Mouse (Mus musculus): ENCODE results near the gene Mthfd1. TPM values are rescaled to one million over a fixed set of nuclear protein-coding genes. Genes with fewer than 3 reads are reported as not detected.

Gene Mthfd1
- polyA plus RNA-seq, 1 experiment from 2014 or later = 52.5 TPM

GRCm38 (mm10) chr12:76328567-76329354 is 73.7 kb downstream of the Mthfd1 start:
- Histone ChIP-seq H3K4me2 (replicated peaks) (no peak overlapping the region), H3K4me3 (no peak overlapping the region), H3K4me1 (0 out of 2 replicates have a peak, but pooled peaks cover 6% of the 10 kb centered on the region), H3K9me3 (no peaks in the 10 kb centered on the region), H3K27me3 (no peaks in the 10 kb centered on the region), H3K36me3 (peaks cover 15% of the 10 kb centered on the region; the same call in 1 of the 2 replicates), H3K9ac (replicated peaks) (no peak overlapping the region), H3K27ac (replicated peaks) (no peak overlapping the region)
- no peak for ATAC-seq (ENCODE audit: low FRiP score, low read depth)
- 93% methylated on average over 6 of the region's 6 CpGs for whole genome bisulfite sequencing

DNA sequence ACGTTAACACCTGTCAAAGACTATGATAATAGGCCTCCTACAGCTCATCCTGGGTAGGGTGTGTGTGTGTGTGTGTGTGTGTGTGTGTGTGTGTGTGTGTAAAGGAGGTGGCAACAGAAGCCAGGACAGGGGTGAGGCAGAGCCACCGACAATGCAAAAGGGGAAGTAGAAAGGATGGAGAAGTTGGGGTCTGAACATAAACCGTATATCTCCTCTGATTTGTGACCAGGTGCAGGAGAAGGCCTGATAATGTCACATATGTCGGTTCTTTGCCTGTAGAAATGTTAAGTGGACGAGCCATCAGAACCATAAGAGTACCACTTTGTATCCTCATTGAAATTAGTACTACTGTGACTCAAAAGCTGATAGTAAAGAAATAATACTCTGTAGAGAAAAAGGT is 78.6 kb downstream of the Mthfd1 start:
- no peaks in the 10 kb centered on the region for H3K4me1 ChIP-seq
- H3K9ac ChIP-seq (replicated peaks) = no peak overlapping the region
- H3K4me2 ChIP-seq (replicated peaks) = no peak overlapping the region
- peaks cover 4% of the 10 kb centered on the region; the same call in 1 of the 2 replicates for H3K36me3 ChIP-seq
- H3K9me3 ChIP-seq = no peaks in the 10 kb centered on the region
- no peak overlapping the region for H3K27ac ChIP-seq (replicated peaks)
- H3K27me3 ChIP-seq = no peaks in the 10 kb centered on the region
- H3K4me3 ChIP-seq = no peak overlapping the region
- ATAC-seq (ENCODE audit: low FRiP score, low read depth) = no peak
- WGBS = 89% methylated on average over 5 of the region's 5 CpGs

GRCm38 (mm10) chr12:76335641-76336040 is 80.5 kb downstream of the Mthfd1 start:
- Histone ChIP-seq H3K4me1 (no peaks in the 10 kb centered on the region), H3K9ac (replicated peaks) (no peak overlapping the region), H3K9me3 (no peaks in the 10 kb centered on the region), H3K36me3 (peaks cover 3% of the 10 kb centered on the region; the same call in 1 of the 2 replicates), H3K4me3 (no peak overlapping the region), H3K27ac (replicated peaks) (no peak overlapping the region), H3K4me2 (replicated peaks) (no peak overlapping the region), H3K27me3 (no peaks in the 10 kb centered on the region)
- no peak for ATAC-seq (ENCODE audit: low FRiP score, low read depth)
- 85% methylated on average over 5 of the region's 5 CpGs for WGBS

GRCm38 (mm10) chr12:76336111-76336965 is 81.2 kb downstream of the Mthfd1 start:
- WGBS = 77% methylated on average over 17 of the region's 17 CpGs
- no peaks in the 10 kb centered on the region for H3K9me3 ChIP-seq
- H3K4me3 ChIP-seq = no peak overlapping the region
- no peaks in the 10 kb centered on the region for H3K27me3 ChIP-seq
- H3K36me3 ChIP-seq = no peaks in the 10 kb centered on the region
- no peak overlapping the region for H3K9ac ChIP-seq (replicated peaks)
- no peaks in the 10 kb centered on the region for H3K4me1 ChIP-seq
- H3K4me2 ChIP-seq (replicated peaks) = no peak overlapping the region
- no peak for ATAC-seq (ENCODE audit: low FRiP score, low read depth)
- H3K27ac ChIP-seq (replicated peaks) = no peak overlapping the region

GRCm38 (mm10) chr12:76341080-76341479 is 86.0 kb downstream of the Mthfd1 start:
- no peak overlapping the region for H3K4me3 ChIP-seq

DNA sequence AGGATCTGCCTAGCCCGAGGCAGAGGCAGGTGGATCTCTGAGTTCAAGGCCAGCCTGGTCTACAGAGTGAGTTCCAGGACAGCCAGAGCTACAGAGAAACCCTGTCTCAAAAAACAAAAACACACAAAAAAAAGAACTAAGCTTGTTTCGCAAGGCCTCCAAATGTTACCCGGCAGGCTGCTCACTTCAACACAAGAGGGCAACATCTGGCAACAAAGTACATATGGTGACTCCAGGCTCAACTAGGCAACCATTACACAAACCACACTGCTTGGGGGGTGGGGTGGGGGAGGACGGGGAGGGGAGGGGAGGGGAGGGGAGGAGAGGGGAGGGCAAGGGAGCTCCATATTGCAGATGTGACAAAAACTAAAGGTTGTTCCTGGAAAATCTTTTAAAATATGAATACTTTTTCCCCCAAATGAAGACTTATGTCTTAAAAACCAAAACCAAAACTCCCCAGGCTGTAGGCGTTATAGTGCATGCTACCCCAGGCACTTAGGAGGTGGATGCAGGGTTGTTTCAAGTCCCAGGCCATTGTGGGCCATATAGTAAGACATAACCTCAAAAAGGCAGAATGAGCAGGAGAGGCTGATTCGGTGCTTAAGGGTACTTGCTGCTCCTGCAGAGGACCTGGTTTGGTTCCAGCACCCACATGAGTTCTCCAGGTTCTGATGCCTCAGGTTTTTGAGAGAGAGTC is 90.8 kb downstream of the Mthfd1 start:
- Histone ChIP-seq H3K27me3 (no peaks in the 10 kb centered on the region), H3K4me1 (no peaks in the 10 kb centered on the region), H3K36me3 (peaks cover 37% of the 10 kb centered on the region), H3K9me3 (no peaks in the 10 kb centered on the region), H3K4me3 (no peak overlapping the region), H3K27ac (replicated peaks) (no peak overlapping the region), H3K9ac (replicated peaks) (no peak overlapping the region), H3K4me2 (replicated peaks) (no peak overlapping the region)
- WGBS = 75% methylated on average over 6 of the region's 6 CpGs
- no peak for ATAC-seq (ENCODE audit: low FRiP score, low read depth)

More at GRCm38 (mm10) chr12:76341080-76341479, 86.0 kb downstream of the Mthfd1 start:
- Histone ChIP-seq H3K27ac (replicated peaks) (no peak overlapping the region), H3K4me2 (replicated peaks) (no peak overlapping the region), H3K36me3 (0 out of 2 replicates have a peak, but pooled peaks cover 11% of the 10 kb centered on the region), H3K9me3 (no peaks in the 10 kb centered on the region), H3K4me1 (no peaks in the 10 kb centered on the region), H3K27me3 (no peaks in the 10 kb centered on the region), H3K9ac (replicated peaks) (no peak overlapping the region)
- ATAC-seq (ENCODE audit: low FRiP score, low read depth) = no peak
- WGBS = 6% methylated on average over 4 of the region's 4 CpGs

GRCm38 (mm10) chr12:76349680-76350220 is 94.7 kb downstream of the Mthfd1 start:
- no peak overlapping the region for H3K4me2 ChIP-seq (replicated peaks)
- ATAC-seq (ENCODE audit: low FRiP score, low read depth) = no peak
- H3K9ac ChIP-seq (replicated peaks) = no peak overlapping the region
- no peaks in the 10 kb centered on the region for H3K9me3 ChIP-seq
- H3K4me1 ChIP-seq = no peaks in the 10 kb centered on the region
- H3K36me3 ChIP-seq = peaks cover 39% of the 10 kb centered on the region
- WGBS = 89% methylated on average over 8 of the region's 8 CpGs
- no peaks in the 10 kb centered on the region for H3K27me3 ChIP-seq
- no peak overlapping the region for H3K27ac ChIP-seq (replicated peaks)
- H3K4me3 ChIP-seq = no peak overlapping the region

- H3K4me2 ChIP-seq (replicated peaks) = no peak overlapping the region
- H3K36me3 ChIP-seq = no peaks in the 10 kb centered on the region; the same call in 1 of the 2 replicates
- H3K27me3 ChIP-seq = no peaks in the 10 kb centered on the region
- WGBS = 46% methylated on average over 1 of the region's 1 CpGs
- H3K4me3 ChIP-seq = no peak overlapping the region
- H3K27ac ChIP-seq (replicated peaks) = no peak overlapping the region
- no peak for ATAC-seq (ENCODE audit: low FRiP score, low read depth)
- no peaks in the 10 kb centered on the region for H3K9me3 ChIP-seq
- 0 out of 2 replicates have a peak, but pooled peaks cover 2% of the 10 kb centered on the region for H3K4me1 ChIP-seq
- no peak overlapping the region for H3K9ac ChIP-seq (replicated peaks)
Observed at GRCm38 (mm10) chr12:76360868-76361267, 105.8 kb downstream of the Mthfd1 start.

DNA sequence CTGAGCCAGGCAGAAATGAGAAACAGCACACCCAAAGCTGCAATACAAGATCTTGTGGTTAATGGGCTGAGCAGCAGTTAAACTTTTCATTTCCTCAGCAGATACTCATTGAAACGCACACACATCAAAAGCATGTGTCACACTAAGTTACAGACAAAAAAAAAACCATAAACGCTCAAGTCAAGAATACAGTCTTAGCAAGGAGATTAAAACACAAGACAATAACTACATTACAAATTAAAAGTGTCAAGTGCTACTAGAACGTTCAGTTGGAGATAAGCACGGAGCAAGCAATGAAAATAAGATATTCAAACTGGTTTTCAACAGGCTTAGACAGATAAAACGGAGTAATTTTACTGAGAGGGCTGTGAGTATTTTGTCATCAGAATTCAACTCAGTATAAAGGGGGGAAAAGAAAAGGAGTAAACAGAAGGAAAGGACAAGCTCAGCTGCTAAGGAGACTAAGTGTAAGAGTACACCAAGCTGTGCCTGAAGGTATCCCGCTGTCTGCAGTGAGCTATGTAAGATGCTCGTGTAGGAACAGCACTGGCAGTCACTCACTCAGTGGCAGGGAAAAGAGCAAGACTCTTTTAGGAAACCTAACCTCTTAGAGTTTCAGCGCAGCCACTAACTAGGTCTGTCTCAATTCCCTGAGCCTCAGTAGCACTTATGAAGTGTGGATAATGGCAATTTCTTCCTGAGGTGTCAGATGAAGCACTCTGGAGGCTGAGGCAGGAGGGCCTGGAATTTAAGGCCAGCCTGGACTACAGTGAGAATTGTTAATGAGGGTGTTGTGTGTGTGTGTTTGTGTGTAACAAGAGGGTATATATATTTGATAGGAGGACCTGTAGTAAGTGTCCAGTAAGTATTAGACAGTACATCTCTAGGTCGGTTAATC is 106.6 kb downstream of the Mthfd1 start:
- H3K4me3 ChIP-seq = no peak overlapping the region
- H3K9me3 ChIP-seq = no peaks in the 10 kb centered on the region
- no peak for ATAC-seq (ENCODE audit: low FRiP score, low read depth)
- no peak overlapping the region for H3K27ac ChIP-seq (replicated peaks)
- WGBS = 75% methylated on average over 9 of the region's 9 CpGs
- H3K36me3 ChIP-seq = no peaks in the 10 kb centered on the region; the same call in 1 of the 2 replicates
- H3K9ac ChIP-seq (replicated peaks) = no peak overlapping the region
- no peaks in the 10 kb centered on the region for H3K27me3 ChIP-seq
- 0 out of 2 replicates have a peak, but pooled peaks cover 6% of the 10 kb centered on the region for H3K4me1 ChIP-seq
- H3K4me2 ChIP-seq (replicated peaks) = no peak overlapping the region

DNA sequence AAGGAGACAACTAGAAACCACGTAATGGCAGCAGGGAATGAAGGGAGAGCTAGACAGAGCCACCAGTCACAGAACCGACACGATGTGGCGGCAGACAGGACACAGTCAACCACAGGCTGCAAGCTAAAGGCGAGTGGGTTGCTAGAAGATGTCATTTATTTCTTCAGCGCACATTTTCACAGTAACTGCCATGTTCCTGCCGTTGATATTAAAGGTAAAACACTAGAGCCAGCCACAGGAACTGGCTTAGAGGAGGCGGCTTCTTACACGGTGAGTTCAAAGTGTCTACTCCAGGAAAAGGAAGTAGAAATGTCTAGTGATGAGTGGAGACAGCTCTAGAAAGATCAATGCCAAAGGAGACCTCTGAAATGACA is 107.2 kb downstream of the Mthfd1 start:
- H3K4me1 ChIP-seq = peaks cover 12% of the 10 kb centered on the region

DNA sequence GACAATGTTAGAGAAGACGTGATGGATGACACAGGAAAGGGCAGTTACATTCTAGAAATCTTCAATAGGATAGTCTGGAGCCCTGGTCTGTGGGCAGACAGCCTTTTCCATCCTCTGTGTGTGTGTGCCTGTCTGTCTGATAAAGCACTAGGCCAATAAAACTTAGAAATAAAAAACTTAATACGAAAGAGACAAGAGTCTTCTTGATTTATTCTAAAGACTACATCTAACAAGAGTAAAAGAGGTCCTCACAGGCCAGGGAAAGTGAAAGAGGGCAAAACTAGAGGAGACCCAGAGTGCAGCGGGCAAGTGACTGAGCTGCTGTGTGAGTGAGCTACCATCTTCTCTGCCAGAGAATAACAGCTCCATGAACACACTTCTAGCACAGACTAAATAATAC is 111.2 kb downstream of the Mthfd1 start:
- Histone ChIP-seq H3K27me3 (no peaks in the 10 kb centered on the region), H3K9ac (replicated peaks) (no peak overlapping the region), H3K9me3 (no peaks in the 10 kb centered on the region), H3K36me3 (no peaks in the 10 kb centered on the region), H3K27ac (replicated peaks) (no peak overlapping the region), H3K4me3 (no peak overlapping the region), H3K4me2 (replicated peaks) (no peak overlapping the region), H3K4me1 (peaks cover 26% of the 10 kb centered on the region)
- WGBS = 90% methylated on average over 3 of the region's 3 CpGs
- no peak for ATAC-seq (ENCODE audit: low FRiP score, low read depth)

More for the DNA sequence above, 107.2 kb downstream of the Mthfd1 start:
- H3K4me3 ChIP-seq = no peak overlapping the region
- H3K9me3 ChIP-seq = no peaks in the 10 kb centered on the region
- H3K27ac ChIP-seq (replicated peaks) = no peak overlapping the region
- H3K4me2 ChIP-seq (replicated peaks) = no peak overlapping the region
- no peaks in the 10 kb centered on the region for H3K36me3 ChIP-seq
- no peak overlapping the region for H3K9ac ChIP-seq (replicated peaks)
- no peaks in the 10 kb centered on the region for H3K27me3 ChIP-seq
- 94% methylated on average over 9 of the region's 9 CpGs for WGBS
- no peak for ATAC-seq (ENCODE audit: low FRiP score, low read depth)
